ENCODE assay signal across 8 mouse cellular contexts in genomic region chr7:138846502-138846991, GRCm38 (mm10). TPM values are rescaled to one million over a fixed set of nuclear protein-coding genes. Genes with fewer than 3 reads are reported as not detected.
A peak's percentile ranks its signal among the peaks of the same experiment; 100 is the strongest.
DNase-seq lines count a peak whose midpoint lies in the region; ATAC-seq and TF ChIP-seq lines count a peak whose summit lies in the region.

No protein-coding gene starts in this region.

- H3K27ac ChIP-seq in neural tube, embryonic 11.5 days (ENCODE audit: low read depth, low read length), result peak overlapping the region; percentile 75
- H3K27ac ChIP-seq in forebrain, embryonic 14.5 days (ENCODE audit: low read depth, low read length), result peak overlapping the region; percentile 92
- H3K27ac ChIP-seq in liver, adult 2 months (replicated peaks; ENCODE audit: insufficient read depth, low read depth, low read length), result peak overlapping the region; percentile 89
- H3K27ac ChIP-seq in neural tube, embryonic 14.5 days (ENCODE audit: low read depth, low read length), result peak overlapping the region; percentile 97

- H3K4me2 ChIP-seq in neural tube, embryonic 11.5 days (ENCODE audit: low read depth), result peak overlapping the region; percentile 85
- H3K4me2 ChIP-seq in forebrain, embryonic 14.5 days (ENCODE audit: low read length), result peak overlapping the region; percentile 90
- peak overlapping the region; percentile 93 for H3K4me2 ChIP-seq in neural tube, embryonic 14.5 days (ENCODE audit: low read depth, low read length)

- DNase-seq in adrenal gland, adult 8-10 months, result peak; percentile 46
- no peak for DNase-seq in adrenal gland, adult (ENCODE audit: inconsistent age in 2 of 2, low spot score in 1 of 2)
- DNase-seq in neural tube, embryonic 11.5 days (ENCODE audit: low spot score), result peak; percentile 57
- DNase-seq in neural tube, embryonic 10.5 days (ENCODE audit: extremely low spot score, low spot score), result no peak
- DNase-seq in forebrain, embryonic 14.5 days (ENCODE audit: low spot score), result no peak
- DNase-seq in liver, adult 2 months (ENCODE audit: extremely low read depth, low read depth, low spot score), result no peak
- no peak for DNase-seq in ovary, postnatal 14 days (ENCODE audit: low spot score)

- peaks cover 29% of the 10 kb centered on the region for H3K4me1 ChIP-seq in neural tube, embryonic 11.5 days (ENCODE audit: control insufficient read depth, insufficient read depth, low read length)
- H3K4me1 ChIP-seq in forebrain, embryonic 14.5 days (ENCODE audit: control insufficient read depth, insufficient read depth, low read length), result peaks cover 35% of the 10 kb centered on the region
- H3K4me1 ChIP-seq in liver, adult 2 months (ENCODE audit: control insufficient read depth, insufficient read depth, low read length), result peaks cover 21% of the 10 kb centered on the region
- H3K4me1 ChIP-seq in neural tube, embryonic 14.5 days (ENCODE audit: control insufficient read depth, insufficient read depth, low read length), result peaks cover 39% of the 10 kb centered on the region

- no peaks in the 10 kb centered on the region for H3K36me3 ChIP-seq in neural tube, embryonic 11.5 days (ENCODE audit: control insufficient read depth, insufficient read depth, low read length)
- H3K36me3 ChIP-seq in forebrain, embryonic 14.5 days (ENCODE audit: control insufficient read depth, insufficient read depth, low read length), result peaks cover 21% of the 10 kb centered on the region
- H3K36me3 ChIP-seq in liver, adult 2 months (ENCODE audit: control insufficient read depth, insufficient read depth, low read length), result no peaks in the 10 kb centered on the region
- H3K36me3 ChIP-seq in neural tube, embryonic 14.5 days (ENCODE audit: control insufficient read depth, insufficient read depth, low read length), result no peaks in the 10 kb centered on the region

- H3K27me3 ChIP-seq in neural tube, embryonic 11.5 days (ENCODE audit: control insufficient read depth, insufficient read depth, low read length), result no peaks in the 10 kb centered on the region
- no peaks in the 10 kb centered on the region for H3K27me3 ChIP-seq in forebrain, embryonic 14.5 days (replicated peaks; ENCODE audit: control insufficient read depth, insufficient read depth, low read length)
- no peaks in the 10 kb centered on the region for H3K27me3 ChIP-seq in liver, adult 2 months (ENCODE audit: control insufficient read depth, insufficient read depth, low read length)
- H3K27me3 ChIP-seq in neural tube, embryonic 14.5 days (ENCODE audit: control insufficient read depth, insufficient read depth, low read length), result no peaks in the 10 kb centered on the region

- no peak for TF ChIP-seq CTCF in liver, adult 2 months (IDR thresholded peaks at IDR 0.05; ENCODE audit: low read depth, low read length)

- H3K79me2 ChIP-seq in liver, adult 2 months (ENCODE audit: control insufficient read depth, insufficient read depth, low read length), result peaks cover 21% of the 10 kb centered on the region

- H3K9me3 ChIP-seq in neural tube, embryonic 11.5 days (ENCODE audit: control insufficient read depth, low read length), result no peaks in the 10 kb centered on the region
- no peaks in the 10 kb centered on the region for H3K9me3 ChIP-seq in forebrain, embryonic 14.5 days (replicated peaks; ENCODE audit: control insufficient read depth, low read length)
- no peaks in the 10 kb centered on the region for H3K9me3 ChIP-seq in neural tube, embryonic 14.5 days (ENCODE audit: control insufficient read depth, low read length)

- TF ChIP-seq POLR2A in liver, adult 2 months (IDR thresholded peaks at IDR 0.05; ENCODE audit: extremely low read depth, insufficient read depth, low read length), result no peak

- under 1% methylated on average over 43 of the region's 61 CpGs for WGBS in neural tube, embryonic 11.5 days
- WGBS in forebrain, embryonic 14.5 days, result under 1% methylated on average over 43 of the region's 61 CpGs
- under 1% methylated on average over 50 of the region's 61 CpGs for WGBS in liver, adult 2 months
- WGBS in neural tube, embryonic 14.5 days, result 0% methylated on average over 42 of the region's 61 CpGs

- peak overlapping the region; percentile 80 for H3K4me3 ChIP-seq in neural tube, embryonic 11.5 days (ENCODE audit: low read depth, low read length)
- H3K4me3 ChIP-seq in forebrain, embryonic 14.5 days (ENCODE audit: low read depth, low read length), result peak overlapping the region; percentile 99
- peak overlapping the region; percentile 77 for H3K4me3 ChIP-seq in liver, adult 2 months (ENCODE audit: insufficient read depth, low read depth, low read length)
- H3K4me3 ChIP-seq in neural tube, embryonic 14.5 days (ENCODE audit: low read depth, low read length), result peak overlapping the region; percentile 95

- H3K9ac ChIP-seq in neural tube, embryonic 11.5 days (ENCODE audit: low read length), result peak overlapping the region; percentile 78
- H3K9ac ChIP-seq in forebrain, embryonic 14.5 days (ENCODE audit: low read length), result peak overlapping the region; percentile 95
- peak overlapping the region; percentile 99 for H3K9ac ChIP-seq in liver, adult 2 months (ENCODE audit: low read depth, low read length)
- peak overlapping the region; percentile 98 for H3K9ac ChIP-seq in neural tube, embryonic 14.5 days (replicated peaks; ENCODE audit: low read depth, low read length)

- peak; percentile 75 for ATAC-seq in neural tube, embryonic 11.5 days (ENCODE audit: insufficient read depth, low FRiP score, low TSS enrichment)
- ATAC-seq in forebrain, embryonic 14.5 days, result peak; percentile 80
- peak; percentile 70 for ATAC-seq in neural tube, embryonic 14.5 days (ENCODE audit: low read depth)

RNA-seq across cellular contexts. Expression of gene Mapk1ip1, which starts 0.5 kb away (rescaled TPM):
- 10 to 100 TPM; 25.5 to 37.2 (median 30.7) TPM for total RNA-seq in adrenal gland, adult 8-10 months (2022)
- 16.0 and 16.7 TPM in 2 replicates for polyA plus RNA-seq in neural tube, embryonic 11.5 days (2014; fragmentation: Nextera tagmentation; extraction: Ambion mirVana)
- 29.0 and 31.1 TPM in 2 replicates for polyA plus RNA-seq in forebrain, embryonic 14.5 days (2014; fragmentation: Nextera tagmentation; extraction: Ambion mirVana)
- total RNA-seq in liver, adult 2 months (2014; rRNA removed), result 3.6 and 5.4 TPM in 2 replicates
- polyA plus RNA-seq in liver, adult 2 months (2012; rRNA removed), result 15.0 and 27.6 TPM in 2 replicates
- 39.2 and 47.8 TPM in 2 replicates for polyA plus RNA-seq in neural tube, embryonic 14.5 days (2014; fragmentation: Nextera tagmentation; extraction: Ambion mirVana)

RNA-seq across cellular contexts. Expression of gene Ppp2r2d, which starts 0.7 kb away (rescaled TPM):
- 10 to 100 TPM; 66.1 to 76.0 (median 71.6) TPM for total RNA-seq in adrenal gland, adult 8-10 months (2022)
- polyA plus RNA-seq in neural tube, embryonic 11.5 days (2014; fragmentation: Nextera tagmentation; extraction: Ambion mirVana), result 79.5 and 81.7 TPM in 2 replicates
- 52.3 and 73.3 TPM in 2 replicates for polyA plus RNA-seq in forebrain, embryonic 14.5 days (2014; fragmentation: Nextera tagmentation; extraction: Ambion mirVana)
- 28.2 and 33.4 TPM in 2 replicates for total RNA-seq in liver, adult 2 months (2014; rRNA removed)
- polyA plus RNA-seq in liver, adult 2 months (2012; rRNA removed), result 11.6 and 15.0 TPM in 2 replicates
- 108 and 115 TPM in 2 replicates for polyA plus RNA-seq in neural tube, embryonic 14.5 days (2014; fragmentation: Nextera tagmentation; extraction: Ambion mirVana)

Comparison
In these comparisons a context has a peak if more than half of its experiments do, and no peak if none do; other contexts are left out.
1. DNase-seq: peak in adrenal gland, adult 8-10 months (single experiment) and neural tube, embryonic 11.5 days (single experiment); none in adrenal gland, adult (0 of 2), neural tube, embryonic 10.5 days (single experiment), forebrain, embryonic 14.5 days (single experiment), liver, adult 2 months (single experiment) and ovary, postnatal 14 days (single experiment).
2. Peak in every context shown above with its lines, with median percentiles within 50 percentile points of each other: ATAC-seq, H3K27ac ChIP-seq, H3K4me2 ChIP-seq, H3K4me3 ChIP-seq and H3K9ac ChIP-seq.